ENCODE assay signal across 11 mouse cellular contexts in genomic region chr13:40028827-40029226, GRCm38 (mm10).
"Had no signal": no experiment of that assay in that cellular context is flagged by ENCODE, and none has a peak within 500 bp of the region (broad histone marks: within the 10 kb centered on the region; RNA-seq: fewer than 3 reads in every experiment).

No protein-coding gene starts in this region.

- ATAC-seq: liver, postnatal 0 days; lung, postnatal 0 days; midbrain, embryonic 13.5 days; midbrain, embryonic 15.5 days had no signal

- DNase-seq: liver, postnatal 0 days; lung, adult 2 months; lung, postnatal 14 days; lung, postnatal 36 days; right cerebral cortex, postnatal 14 days; thymus, adult 18-20 months; thymus, postnatal 14 days; thymus, postnatal 36 days had no signal
